Mouse (Mus musculus) forebrain, postnatal 0 days (tissue): ENCODE measurements around the gene Vsig10. TPM values are rescaled to one million over a fixed set of nuclear protein-coding genes. Genes with fewer than 3 reads are reported as not detected.
"Not testable (repeated sequence)": the region's sequence is repeated elsewhere in the genome, so short reads cannot be mapped to it uniquely, and the experiment has no call there.

ENCODE experiments used
- ATAC-seq: fragments of 200-750 bp; cut with Nextera tagmentation; 2 replicates; pipeline ENCODE4 v1.8.0; 2017; ENCODE audit warnings: mild to moderate bottlenecking, moderate library complexity
- DNase-seq: peaks from one replicate; pipeline ENCODE4 v3.0.0-alpha.2; 2015
- H3K27ac ChIP-seq: fragments of 300-500 bp; sonication (generic); 2 replicates; pipeline ENCODE4 v1.5.1; 2014; ENCODE audit warnings: low read depth, mild to moderate bottlenecking, antibody characterized with exemption, low read length, moderate library complexity, mixed read lengths
- H3K27me3 ChIP-seq: fragments of 300-500 bp; sonication (generic); 2 replicates; pipeline ENCODE4 v1.6.1; 2014; ENCODE audit warnings: mild to moderate bottlenecking, low read length, mixed read lengths; ENCODE audit not compliant: insufficient read depth
- H3K36me3 ChIP-seq: fragments of 300-500 bp; sonication (generic); 2 replicates; pipeline ENCODE4 v1.6.1; 2014; ENCODE audit warnings: mild to moderate bottlenecking, moderate library complexity; ENCODE audit not compliant: insufficient read depth
- H3K4me1 ChIP-seq: fragments of 300-500 bp; sonication (generic); 2 replicates; pipeline ENCODE4 v1.6.1; 2014; ENCODE audit warnings: antibody characterized with exemption; ENCODE audit not compliant: insufficient read depth
- H3K4me2 ChIP-seq: fragments of 300-500 bp; sonication (generic); 2 replicates; pipeline ENCODE4 v1.6.1; 2014; ENCODE audit warnings: low read depth, mild to moderate bottlenecking, moderate library complexity
- H3K4me3 ChIP-seq: fragments of 300-500 bp; sonication (generic); 2 replicates; pipeline ENCODE4 v1.5.1; 2014; ENCODE audit warnings: low read depth, low read length, mixed read lengths
- H3K9ac ChIP-seq: fragments of 300-500 bp; sonication (generic); 2 replicates; pipeline ENCODE4 v1.6.1; 2014; ENCODE audit warnings: mild to moderate bottlenecking
- H3K9me3 ChIP-seq: fragments of 300-500 bp; sonication (generic); 2 replicates; pipeline ENCODE4 v1.6.1; 2016; ENCODE audit warnings: low read length
- CTCF ChIP-seq: sonication (generic); IDR thresholded peaks from 2 replicates; pipeline ENCODE4 v1.5.1; 2016; ENCODE audit warnings: antibody characterized with exemption, control low read depth, low read depth
- WGBS: fragments of 180-500 bp; shearing (Covaris S2); extraction: QIAGEN DNeasy Blood & Tissue Kit; methylation state at CpG from one replicate; pipeline ENCODE4 v1.1.7; 2014; 5-methylcytosine and 5-hydroxymethylcytosine counted together
- polyA plus RNA-seq: library from polyadenylated mRNA; unstranded; fragments of >200 nt; fragmentation: Nextera tagmentation; extraction: Ambion mirVana; gene quantifications from 2 replicates; pipeline ENCODE4 v1.2.1, GENCODE M21; 2015
- total RNA-seq: library from RNA; depleted of rRNA; stranded (reverse); fragments of >200 nt; gene quantifications from 2 replicates; pipeline ENCODE4 v1.2.3, GENCODE M21; 2014

Gene Vsig10
- total and polyA plus RNA-seq, 2 experiments from 2014 or later, result 1.0 to 1.4 TPM

GRCm38 (mm10) chr5:117376331-117376761 lies 57.5 kb downstream of the Vsig10 start:
- no peak overlapping the region for H3K4me2 ChIP-seq
- no peak overlapping the region for H3K4me3 ChIP-seq
- no peak for TF ChIP-seq CTCF
- 78% methylated on average over 11 of the region's 11 CpGs for WGBS
- H3K36me3 ChIP-seq, result peaks cover 90% of the 10 kb centered on the region
- H3K9ac ChIP-seq, result no peak overlapping the region
- H3K4me1 ChIP-seq, result no peaks in the 10 kb centered on the region
- no peak overlapping the region for H3K27ac ChIP-seq
- no peaks in the 10 kb centered on the region for H3K9me3 ChIP-seq
- DNase-seq, result no peak
- no peaks in the 10 kb centered on the region for H3K27me3 ChIP-seq
- no peak for ATAC-seq

GRCm38 (mm10) chr5:117377731-117378130 lies 58.8 kb downstream of the Vsig10 start:
- not testable (repeated sequence) for DNase-seq, H3K27ac ChIP-seq, H3K9ac ChIP-seq, H3K9me3 ChIP-seq, H3K4me1 ChIP-seq, H3K4me2 ChIP-seq, H3K27me3 ChIP-seq, ATAC-seq, H3K4me3 ChIP-seq
- WGBS, result 95% methylated on average over 14 of the region's 14 CpGs
- H3K36me3 ChIP-seq, result peaks cover 89% of the 10 kb centered on the region

- ATAC-seq (no peak), DNase-seq (no peak)
- no peaks in the 10 kb centered on the region for H3K9me3 ChIP-seq
- no peak for TF ChIP-seq CTCF
- H3K4me2 ChIP-seq, result no peak overlapping the region
- no peaks in the 10 kb centered on the region for H3K27me3 ChIP-seq
- no peaks in the 10 kb centered on the region for H3K4me1 ChIP-seq
- no peak overlapping the region for H3K4me3 ChIP-seq
- no peak overlapping the region for H3K27ac ChIP-seq
- peaks cover 93% of the 10 kb centered on the region for H3K36me3 ChIP-seq
- 82% methylated on average over 4 of the region's 4 CpGs for WGBS
- no peak overlapping the region for H3K9ac ChIP-seq
Measured at GRCm38 (mm10) chr5:117380199-117380598, 61.3 kb downstream of the Vsig10 start.

- DNase-seq (no peak), ATAC-seq (no peak)
- H3K4me3 ChIP-seq, result no peak overlapping the region
- no peak overlapping the region for H3K9ac ChIP-seq
- WGBS, result 82% methylated on average over 7 of the region's 7 CpGs
- H3K4me1 ChIP-seq, result no peaks in the 10 kb centered on the region
- no peak overlapping the region for H3K4me2 ChIP-seq
- H3K9me3 ChIP-seq, result no peaks in the 10 kb centered on the region
- H3K27me3 ChIP-seq, result no peaks in the 10 kb centered on the region
- peaks cover 84% of the 10 kb centered on the region for H3K36me3 ChIP-seq
- TF ChIP-seq CTCF, result peak; percentile 16; the same call in 1 of the 2 replicates
- H3K27ac ChIP-seq, result no peak overlapping the region
Measured at GRCm38 (mm10) chr5:117381785-117382184, 62.9 kb downstream of the Vsig10 start.

- DNase-seq (no peak), ATAC-seq (no peak)
- no peaks in the 10 kb centered on the region for H3K27me3 ChIP-seq
- H3K4me1 ChIP-seq, result peaks cover 4% of the 10 kb centered on the region; the same call in 1 of the 2 replicates
- no peak for TF ChIP-seq CTCF
- 80% methylated on average over 12 of the region's 12 CpGs for WGBS
- H3K9me3 ChIP-seq, result no peaks in the 10 kb centered on the region
- H3K4me2 ChIP-seq, result no peak overlapping the region
- peaks cover 70% of the 10 kb centered on the region for H3K36me3 ChIP-seq
- H3K27ac ChIP-seq, result no peak overlapping the region
- H3K4me3 ChIP-seq, result no peak overlapping the region
- H3K9ac ChIP-seq, result no peak overlapping the region
Measured at GRCm38 (mm10) chr5:117383198-117383597, 64.3 kb downstream of the Vsig10 start.

- Histone ChIP-seq H3K4me1 (peaks cover 8% of the 10 kb centered on the region; the same call in 1 of the 2 replicates), H3K4me2 (peak overlapping the region; percentile 85), H3K27ac (peak overlapping the region; percentile 71), H3K9me3 (no peaks in the 10 kb centered on the region), H3K27me3 (no peaks in the 10 kb centered on the region), H3K9ac (peak overlapping the region; percentile 92), H3K4me3 (peak overlapping the region; percentile 78), H3K36me3 (peaks cover 24% of the 10 kb centered on the region)
- DNase-seq (no peak), ATAC-seq (peak; percentile 56)
- WGBS, result 10% methylated on average over 16 of the region's 16 CpGs
- TF ChIP-seq CTCF, result peak; percentile 61
Measured at GRCm38 (mm10) chr5:117388296-117388751, 69.4 kb downstream of the Vsig10 start.

GRCm38 (mm10) chr5:117388877-117389276 lies 70.0 kb downstream of the Vsig10 start, which contains the start of gene Rfc5:
TSS of gene Rfc5 (minus strand) at chr5:117389047.
- 1% methylated on average over 44 of the region's 44 CpGs for WGBS
- Histone ChIP-seq H3K4me1 (peaks cover 8% of the 10 kb centered on the region; the same call in 1 of the 2 replicates), H3K9ac (peak within 1 kb of the TSS; percentile 92), H3K27ac (peak within 1 kb of the TSS; percentile 71), H3K9me3 (no peaks in the 10 kb centered on the region), H3K4me3 (peak within 1 kb of the TSS; percentile 78), H3K27me3 (no peaks in the 10 kb centered on the region), H3K4me2 (peak within 1 kb of the TSS; percentile 85), H3K36me3 (peaks cover 19% of the 10 kb centered on the region)
- ATAC-seq (peak; percentile 99), DNase-seq (peak; percentile 95)
- peak; percentile 12; the same call in 1 of the 2 replicates for TF ChIP-seq CTCF
